Mouse (Mus musculus) left cerebral cortex, postnatal 25 days (tissue): ENCODE measurements around the gene Trim31. TPM values are rescaled to one million over a fixed set of nuclear protein-coding genes. Genes with fewer than 3 reads are reported as not detected.
"Not testable (repeated sequence)": the region's sequence is repeated elsewhere in the genome, so short reads cannot be mapped to it uniquely, and the experiment has no call there.

Source experiments
- DNase-seq, 2 experiments: peaks; one replicate each; pipeline ENCODE4 v3.0.0; 2022; ENCODE audit warnings: low spot score in 2 of 2, mixed read lengths in 1 of 2
- intact Hi-C: fragments of 180-260 bp; cut with DNase I; formaldehyde crosslinking; loops from one replicate; pipeline ENCODE4 v1.15.1; 2025
- total RNA-seq, 2 experiments: library from RNA; stranded (reverse); gene quantifications; 2 replicates each; pipeline ENCODE4 v1.2.3; 2021

The Trim31 gene
- not detected for total RNA-seq

GRCm38 (mm10) chr17:36897552-36898205 lies at the start of gene Trim31:
TSS of gene Trim31 (plus strand) at chr17:36898118.
- intact Hi-C loops: no loop called here

GRCm38 (mm10) chr17:36848911-36849310 lies 49.0 kb upstream of the Trim31 start:
- no peak for DNase-seq
- intact Hi-C loops: no loop called here

More at GRCm38 (mm10) chr17:36897552-36898205, at the start of gene Trim31:
- no peak for DNase-seq

- DNase-seq: no peak
- intact Hi-C loops: no loop called here
Observed at GRCm38 (mm10) chr17:36849992-36850391, 47.9 kb upstream of the Trim31 start.

- DNase-seq: no peak
- intact Hi-C loops: no loop called here
Observed at GRCm38 (mm10) chr17:36851200-36851599, 46.7 kb upstream of the Trim31 start.

- DNase-seq: no peak
- intact Hi-C loops: no loop called here
Observed at GRCm38 (mm10) chr17:36851627-36852026, 46.3 kb upstream of the Trim31 start.

- DNase-seq: no peak
- intact Hi-C loops: no loop called here
Observed at GRCm38 (mm10) chr17:36855484-36855883, 42.4 kb upstream of the Trim31 start.

- intact Hi-C loops: no loop called here
- no peak for DNase-seq
Observed at GRCm38 (mm10) chr17:36856236-36856635, 41.7 kb upstream of the Trim31 start.

- no peak for DNase-seq
- intact Hi-C loops: no loop called here
Observed at GRCm38 (mm10) chr17:36858181-36858580, 39.7 kb upstream of the Trim31 start.

- no peak for DNase-seq
- intact Hi-C loops: no loop called here
Observed at GRCm38 (mm10) chr17:36861680-36862079, 36.2 kb upstream of the Trim31 start.

- peak in 1 of 2 experiments; percentile 11 for DNase-seq
- intact Hi-C loops: no loop called here
Observed at GRCm38 (mm10) chr17:36866719-36867527, 31.0 kb upstream of the Trim31 start, which contains the start of gene Trim15. TSS of gene Trim15 (minus strand) at chr17:36867210.

GRCm38 (mm10) chr17:36868836-36869235 lies 29.1 kb upstream of the Trim31 start:
- no peak for DNase-seq
- intact Hi-C loops: no loop called here

- no peak for DNase-seq
- intact Hi-C loops: no loop called here
Observed at GRCm38 (mm10) chr17:36869284-36869954, 28.5 kb upstream of the Trim31 start, which contains the start of gene Trim10. TSS of gene Trim10 (plus strand) at chr17:36869574.

- intact Hi-C loops: no loop called here
- DNase-seq: no peak
Observed at GRCm38 (mm10) chr17:36869955-36870810, 27.7 kb upstream of the Trim31 start.

GRCm38 (mm10) chr17:36874636-36875035 lies 23.3 kb upstream of the Trim31 start:
- DNase-seq: no peak
- intact Hi-C loops: no loop called here

- no peak for DNase-seq
- intact Hi-C loops: no loop called here
Observed at GRCm38 (mm10) chr17:36883350-36883749, 14.6 kb upstream of the Trim31 start.

- DNase-seq: no peak
- intact Hi-C loops: no loop called here
Observed at GRCm38 (mm10) chr17:36885132-36885790, 12.7 kb upstream of the Trim31 start.

GRCm38 (mm10) chr17:36890073-36890903 lies 7.6 kb upstream of the Trim31 start, which contains the start of gene Trim40:
TSS of gene Trim40 (minus strand) at chr17:36890123.
- no peak for DNase-seq
- intact Hi-C loops: loop anchor here (5.0 kb wide), 3 partner anchors 157 to 312 kb away; partner anchors contain the start of genes Gabbr1, Olfr90 and Olfr94

- intact Hi-C loops: loop anchor here (5.0 kb wide), 3 partner anchors 156 to 311 kb away; partner anchors contain the start of genes Gabbr1, Olfr90 and Olfr94
- not testable (repeated sequence) for DNase-seq
Observed at GRCm38 (mm10) chr17:36891496-36891895, 6.4 kb upstream of the Trim31 start.
